Mouse (Mus musculus) gonadal fat pad, adult 2 months (tissue): ENCODE measurements around the gene Mas1. TPM values are rescaled to one million over a fixed set of nuclear protein-coding genes. Genes with fewer than 3 reads are reported as not detected.

ENCODE experiments used
- DNase-seq: peaks from one replicate; pipeline ENCODE4 v3.0.0-alpha.2; 2012; ENCODE audit warnings: low read depth
- polyA plus RNA-seq: library from polyadenylated mRNA; depleted of rRNA; stranded (reverse); fragments of >200 nt; gene quantifications from 2 replicates; pipeline ENCODE4 v1.2.3, GENCODE M21; 2012

The Mas1 gene
- polyA plus RNA-seq, 1 experiment: 0.19 TPM

GRCm38 (mm10) chr17:12830351-12830750 is 37.6 kb downstream of the Mas1 start:
- DNase-seq: no peak

- no peak for DNase-seq
These were observed 52.1 kb downstream of the Mas1 start for GRCm38 (mm10) chr17:12815885-12816284.

DNA sequence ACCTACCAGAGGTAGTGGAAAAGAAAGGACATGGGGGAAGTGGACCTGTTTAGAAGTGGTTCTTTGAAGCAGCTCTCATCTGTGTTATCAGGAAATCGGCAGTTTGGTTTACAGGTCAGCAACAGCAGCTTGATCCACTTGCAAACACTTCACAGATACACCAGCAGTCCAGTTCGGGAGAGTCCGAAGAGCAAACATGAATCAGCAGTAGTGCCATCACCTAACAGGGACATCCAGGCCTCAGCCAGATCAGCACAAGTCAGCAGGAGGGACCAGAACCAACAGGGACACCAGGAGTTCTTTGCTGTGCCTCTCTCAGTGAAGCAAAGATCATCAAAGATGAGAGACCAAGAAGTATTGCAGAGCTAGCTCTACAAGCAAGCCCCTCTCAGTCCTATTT is 53.4 kb downstream of the Mas1 start:
- DNase-seq: no peak

DNA sequence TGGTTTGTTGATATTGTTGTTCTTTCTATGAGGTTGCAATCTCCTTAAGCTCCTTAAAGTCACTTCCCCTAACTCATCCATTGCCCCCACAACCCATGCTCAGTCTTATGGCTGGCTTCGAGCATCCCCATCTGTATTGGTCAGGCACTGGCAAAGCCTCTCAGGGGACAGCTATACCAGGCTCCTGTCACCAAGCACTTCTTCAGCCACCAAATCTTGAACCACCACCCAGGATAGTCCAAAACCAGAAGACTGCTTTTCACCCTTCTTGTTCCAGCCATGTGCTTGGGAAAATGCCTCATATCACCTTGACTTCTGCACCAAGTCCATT is 57.0 kb downstream of the Mas1 start:
- DNase-seq: no peak

GRCm38 (mm10) chr17:12810103-12810972 is 57.6 kb downstream of the Mas1 start:
- no peak for DNase-seq

- no peak for DNase-seq
These were observed 59.1 kb downstream of the Mas1 start for GRCm38 (mm10) chr17:12808851-12809250.

GRCm38 (mm10) chr17:12804584-12805445 is 63.1 kb downstream of the Mas1 start:
- DNase-seq: no peak

DNA sequence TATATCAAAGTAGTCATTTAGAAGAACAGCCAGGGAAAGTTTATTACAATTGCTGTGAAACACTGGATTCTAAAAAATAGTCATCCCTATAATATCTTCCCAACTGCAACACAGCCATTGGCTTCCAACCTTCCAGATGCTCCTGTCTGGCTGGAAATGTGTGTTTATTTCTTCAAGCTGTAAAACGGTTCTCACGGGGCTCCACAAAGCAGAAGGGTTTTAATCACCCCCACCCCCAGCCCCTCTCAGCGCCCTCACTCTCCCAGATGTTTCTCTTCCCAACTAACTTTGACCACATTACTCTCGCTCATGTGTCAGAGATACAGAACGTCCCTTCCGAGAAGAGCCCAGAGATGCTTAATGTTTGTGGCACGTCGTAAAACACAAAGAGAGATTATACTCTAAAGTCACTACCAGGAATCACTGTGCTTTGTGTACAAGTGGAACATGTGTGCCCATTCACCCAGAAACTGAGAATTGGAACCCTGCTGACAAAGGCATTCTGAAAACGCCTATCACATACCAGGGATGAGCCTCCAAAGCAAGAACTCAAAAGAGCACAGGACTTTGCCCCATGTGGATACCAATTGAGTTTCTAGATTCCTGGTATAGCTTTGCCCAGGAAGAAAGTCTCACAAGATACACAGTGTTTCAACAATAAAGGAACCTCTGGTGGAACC is 65.9 kb downstream of the Mas1 start:
- no peak for DNase-seq

DNA sequence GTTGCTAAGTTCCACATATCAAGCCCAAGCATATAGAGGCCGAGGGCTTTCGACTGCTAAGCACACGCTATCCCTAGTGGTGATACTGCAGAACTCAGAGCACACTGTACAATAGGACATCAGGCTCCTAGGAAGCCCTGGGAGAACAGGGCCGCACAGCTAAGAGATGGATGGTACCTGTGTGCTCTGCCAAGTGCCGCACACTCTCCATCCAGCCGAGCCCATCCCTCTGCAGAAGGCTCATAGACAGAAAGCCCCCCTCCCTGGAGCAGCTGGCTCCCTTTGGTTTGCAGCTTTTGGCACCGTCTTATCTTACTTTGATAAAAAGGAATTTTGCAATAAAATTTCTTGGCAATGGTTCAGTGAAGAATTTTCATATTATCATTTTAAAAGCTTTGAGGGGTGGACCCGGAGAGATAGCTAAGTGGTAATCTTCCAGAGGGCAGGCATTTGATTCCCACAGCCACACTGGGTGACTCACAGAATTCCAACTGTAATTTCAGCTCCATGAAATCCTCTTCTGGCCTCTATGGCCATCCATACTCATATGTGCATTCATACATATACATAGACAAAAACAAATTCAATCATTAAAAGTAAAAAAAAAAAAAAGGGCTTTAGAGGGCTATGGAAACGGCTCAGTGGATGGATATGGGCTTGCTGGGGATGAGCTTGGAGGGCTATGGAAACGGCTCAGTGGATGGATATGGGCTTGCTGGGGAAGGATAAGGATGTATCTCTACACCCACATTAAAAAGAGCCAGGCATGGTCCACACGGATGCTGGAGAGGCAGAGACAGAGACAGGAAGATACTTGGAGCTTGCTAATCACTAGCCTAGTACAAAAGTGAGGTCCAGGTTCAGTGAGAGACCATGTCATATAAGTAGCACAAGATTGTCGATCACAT is 68.3 kb downstream of the Mas1 start:
- no peak for DNase-seq

GRCm38 (mm10) chr17:12798571-12798970 is 69.4 kb downstream of the Mas1 start:
- no peak for DNase-seq

GRCm38 (mm10) chr17:12797427-12798029 is 70.4 kb downstream of the Mas1 start:
- no peak for DNase-seq

- no peak for DNase-seq
These were observed 71.3 kb downstream of the Mas1 start for GRCm38 (mm10) chr17:12796633-12797032.

GRCm38 (mm10) chr17:12793660-12794406 is 74.1 kb downstream of the Mas1 start:
- DNase-seq: peak; percentile 54

DNA sequence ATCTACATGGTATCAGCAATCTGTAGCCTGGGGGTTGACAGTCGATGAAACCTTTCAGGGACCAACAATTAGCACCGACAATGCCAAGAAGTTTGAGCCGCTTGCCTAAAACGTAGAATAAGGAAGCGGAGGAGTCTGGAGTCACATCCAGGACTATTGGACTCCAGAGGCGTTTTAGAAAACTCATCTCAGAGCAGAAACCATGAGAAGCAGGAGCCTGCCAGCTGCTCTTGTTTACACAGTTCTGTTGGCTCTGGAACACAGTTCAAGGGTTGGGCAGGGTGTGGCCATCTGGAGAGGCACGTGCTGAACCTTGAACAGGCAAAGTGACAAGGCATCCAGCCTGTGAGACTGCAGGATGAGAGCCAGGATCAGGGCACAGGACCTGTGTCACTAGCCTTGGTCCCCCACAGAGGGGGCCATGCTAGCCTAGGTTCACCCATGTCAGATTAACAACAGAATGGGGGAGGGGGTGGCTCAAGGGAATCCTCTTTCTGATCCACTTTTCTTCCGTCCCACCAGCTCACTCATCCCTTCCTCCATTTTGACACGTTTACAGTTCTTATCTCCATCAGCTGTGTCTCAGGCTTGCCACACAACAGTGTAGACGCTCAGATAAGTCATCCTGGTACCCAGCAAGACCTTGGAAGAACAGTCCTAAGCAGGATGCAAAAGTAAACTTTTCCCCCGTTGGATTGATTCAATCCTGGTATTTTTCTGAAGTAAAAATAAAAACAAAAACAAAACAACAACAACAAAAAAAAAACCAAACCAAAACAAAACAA is 75.3 kb downstream of the Mas1 start:
- DNase-seq: peak; percentile 58

- no peak for DNase-seq
These were observed 76.5 kb downstream of the Mas1 start for GRCm38 (mm10) chr17:12791420-12791819.

DNA sequence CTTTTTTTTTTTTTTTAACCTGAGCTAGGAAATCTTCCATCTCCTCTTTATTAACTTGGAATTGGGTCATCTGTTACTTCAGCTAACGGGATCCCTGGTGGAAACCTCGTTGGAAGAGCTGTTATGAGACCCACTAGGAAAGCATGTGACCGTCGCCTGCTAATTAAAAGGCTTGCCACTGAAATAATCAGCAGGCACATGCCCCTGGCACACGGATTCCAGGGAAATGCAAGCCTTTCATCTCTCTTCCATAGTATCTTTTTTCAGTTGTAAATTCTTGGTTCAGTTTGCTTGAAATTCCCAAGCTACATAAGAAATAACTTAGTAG is 76.9 kb downstream of the Mas1 start:
- no peak for DNase-seq
